Mouse (Mus musculus): ENCODE results near the gene Otx1.

The Otx1 gene

GRCm38 (mm10) chr11:21999396-22000315, 3.0 kb downstream of the Otx1 start:
- no peak for DNase-seq (ENCODE audit: low spot score)

- no peak for DNase-seq (ENCODE audit: low spot score)
Measured at GRCm38 (mm10) chr11:21998141-21999047, 4.3 kb downstream of the Otx1 start.

- DNase-seq (ENCODE audit: low spot score), result no peak
Measured at GRCm38 (mm10) chr11:21997561-21998140, 5.0 kb downstream of the Otx1 start.

- DNase-seq (ENCODE audit: low spot score), result no peak
Measured at GRCm38 (mm10) chr11:21996661-21997560, 5.8 kb downstream of the Otx1 start.

GRCm38 (mm10) chr11:21996325-21996647, 6.4 kb downstream of the Otx1 start:
- DNase-seq (ENCODE audit: low spot score), result no peak

DNA sequence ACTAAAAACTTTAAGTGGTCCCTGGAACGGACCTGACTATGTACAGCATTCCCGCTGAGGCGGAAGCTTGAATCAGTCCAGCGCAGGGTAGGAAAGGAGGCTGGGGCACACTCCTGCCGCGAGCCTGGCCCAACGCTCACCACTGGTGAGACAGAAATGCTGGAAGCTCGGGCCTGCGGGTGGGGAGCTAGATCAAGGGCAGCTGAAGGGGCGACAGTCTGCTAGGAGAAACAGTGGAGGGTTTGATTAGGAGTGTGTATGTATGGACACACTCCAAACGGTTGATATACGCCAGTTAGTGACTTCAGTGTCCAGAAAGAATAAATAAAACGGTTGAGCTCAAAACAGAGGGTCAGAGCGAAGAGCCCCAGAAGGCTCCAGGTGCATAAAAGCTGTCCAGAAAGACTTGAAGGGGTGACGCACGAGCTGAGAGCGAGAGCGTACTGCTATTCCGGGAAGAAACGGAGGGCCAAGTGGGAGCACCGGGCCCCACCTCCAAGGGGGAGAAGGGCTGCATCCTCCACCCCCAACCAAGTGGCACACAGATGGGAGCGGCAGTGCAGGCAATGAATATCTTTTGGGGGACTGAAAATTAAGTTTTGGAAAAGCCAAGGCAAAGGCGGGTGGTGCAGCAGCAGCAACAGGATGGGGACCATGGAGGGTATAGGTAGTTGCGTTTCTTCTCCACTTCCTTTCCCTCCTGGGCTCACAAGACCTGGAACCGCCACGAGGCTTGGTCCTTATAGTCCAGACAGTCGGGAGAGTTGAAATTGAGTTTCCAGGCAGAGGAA, 7.0 kb downstream of the Otx1 start:
- DNase-seq (ENCODE audit: low spot score), result no peak

GRCm38 (mm10) chr11:21994377-21995370, 8.0 kb downstream of the Otx1 start:
- no peak for DNase-seq (ENCODE audit: low spot score)

- DNase-seq (ENCODE audit: low spot score), result no peak
Measured at GRCm38 (mm10) chr11:21993597-21994376, 8.9 kb downstream of the Otx1 start.

GRCm38 (mm10) chr11:21992761-21993596, 9.7 kb downstream of the Otx1 start:
- no peak for DNase-seq (ENCODE audit: low spot score)

- DNase-seq (ENCODE audit: low spot score), result no peak
Measured at GRCm38 (mm10) chr11:21988398-21988946, 14.2 kb downstream of the Otx1 start.

- no peak for DNase-seq (ENCODE audit: low spot score)
Measured at GRCm38 (mm10) chr11:21985118-21985517, 17.6 kb downstream of the Otx1 start.

- DNase-seq (ENCODE audit: low spot score), result no peak
Measured at GRCm38 (mm10) chr11:21974005-21974531, 28.6 kb downstream of the Otx1 start.

- no peak for DNase-seq (ENCODE audit: low spot score)
Measured at GRCm38 (mm10) chr11:21973597-21973996, 29.1 kb downstream of the Otx1 start.

GRCm38 (mm10) chr11:21968922-21969321, 33.8 kb downstream of the Otx1 start:
- no peak for DNase-seq (ENCODE audit: low spot score)

GRCm38 (mm10) chr11:21955167-21955566, 47.5 kb downstream of the Otx1 start:
- DNase-seq (ENCODE audit: low spot score), result no peak

DNA sequence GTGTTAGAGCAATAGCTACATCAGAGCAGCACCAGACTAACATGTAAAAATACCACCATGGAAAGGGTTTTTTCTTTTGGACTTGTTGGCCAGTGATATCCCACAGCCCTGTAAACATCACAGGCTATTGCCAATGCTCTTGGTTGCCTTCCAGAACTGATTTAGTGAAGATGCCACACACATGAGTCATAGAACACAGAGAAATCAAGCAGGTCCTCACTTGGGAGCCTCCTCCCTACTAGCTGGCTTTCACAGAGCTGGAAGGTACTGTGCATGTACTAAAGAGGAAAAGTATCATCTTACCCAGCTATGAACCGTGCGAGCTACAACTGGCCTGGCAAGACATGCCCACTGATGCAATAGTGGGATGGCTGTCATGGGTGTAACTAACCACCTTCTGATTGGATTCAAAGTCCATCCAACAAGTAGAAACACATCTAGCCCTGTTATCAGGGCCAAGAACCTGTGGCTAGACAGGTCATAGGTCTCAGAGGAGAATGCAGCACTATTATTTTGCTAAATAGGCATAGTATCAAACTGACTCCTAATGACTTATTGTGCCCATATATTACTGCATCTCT, 51.0 kb downstream of the Otx1 start:
- DNase-seq (ENCODE audit: low spot score), result no peak

DNA sequence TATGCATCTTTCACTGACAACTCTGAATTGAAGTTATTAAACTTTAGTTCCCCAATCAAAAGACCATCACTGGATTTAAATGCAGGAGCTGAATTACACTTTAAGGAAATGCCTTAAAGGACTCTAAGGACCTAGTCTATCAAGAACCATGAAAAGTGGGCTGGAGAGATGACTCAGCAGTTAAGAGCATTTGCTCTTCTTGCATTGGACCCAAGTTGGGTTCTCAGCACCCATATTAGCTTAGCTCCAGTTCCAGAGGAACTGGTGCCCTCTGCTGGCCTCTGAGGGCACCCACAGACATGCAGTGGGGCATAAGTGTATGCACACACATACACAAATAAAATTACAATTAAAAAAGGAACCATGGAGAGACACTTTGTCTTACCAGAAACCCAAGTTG, 52.6 kb downstream of the Otx1 start:
- no peak for DNase-seq (ENCODE audit: low spot score)
